Mouse (Mus musculus): ENCODE results near the gene Pdcd11.

Gene Pdcd11

DNA sequence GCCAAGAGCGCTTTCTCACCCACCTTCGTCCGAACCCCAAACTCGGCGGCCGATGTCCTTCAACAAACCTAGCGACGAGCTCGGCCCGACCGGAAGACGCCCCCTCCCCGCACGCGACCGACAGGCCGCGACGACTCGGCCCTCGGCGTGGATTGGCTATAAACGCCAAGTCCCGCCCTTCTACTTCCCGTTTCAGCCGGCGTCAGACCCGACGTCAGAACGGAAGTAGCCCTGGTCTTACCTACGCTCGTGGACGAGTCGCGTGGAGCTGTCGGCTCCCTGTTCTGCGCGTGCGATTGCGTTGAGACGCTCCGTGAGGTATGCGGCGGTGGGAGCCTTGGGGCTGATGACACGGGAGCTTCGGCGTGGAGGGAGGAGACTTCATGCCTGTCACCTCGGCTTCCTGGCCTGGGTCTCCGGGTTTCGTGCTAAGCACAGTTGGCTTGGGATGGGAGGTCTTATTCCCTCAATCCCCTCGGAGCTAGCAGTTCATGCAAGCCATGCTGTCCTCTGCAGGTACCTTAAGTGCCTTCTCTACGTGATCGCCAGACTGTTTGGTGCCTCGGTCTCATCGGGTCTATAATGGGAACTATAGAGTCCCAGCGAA is at the start of gene Pdcd11, which contains the start of gene Usmg5:
Pdcd11 (plus strand) TSS at position 219 of the 607 bp plus-strand sequence.
Usmg5 (minus strand) TSS at position 98 of the 607 bp plus-strand sequence.
- peak; percentile 98 for DNase-seq

DNA sequence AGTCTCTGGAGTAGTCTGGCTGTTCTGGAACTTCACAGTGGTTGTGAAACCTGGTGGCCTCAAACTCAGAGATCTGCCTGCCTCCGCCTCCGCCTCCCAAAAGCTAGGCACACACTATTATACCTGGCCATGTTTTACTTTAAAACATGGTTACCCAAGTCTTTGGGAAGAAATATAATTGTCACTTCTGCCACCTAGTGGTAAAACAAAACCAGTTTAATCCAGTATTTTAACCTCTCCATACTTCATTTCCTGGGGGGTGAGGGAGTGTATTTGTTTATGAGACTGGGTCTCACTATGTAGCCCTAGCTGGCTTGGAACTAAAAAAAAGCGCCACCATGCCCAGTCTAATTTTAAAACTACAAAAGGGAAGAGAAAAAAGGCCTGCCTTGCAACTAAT is 47.0 kb upstream of the Pdcd11 start:
- no peak for DNase-seq

DNA sequence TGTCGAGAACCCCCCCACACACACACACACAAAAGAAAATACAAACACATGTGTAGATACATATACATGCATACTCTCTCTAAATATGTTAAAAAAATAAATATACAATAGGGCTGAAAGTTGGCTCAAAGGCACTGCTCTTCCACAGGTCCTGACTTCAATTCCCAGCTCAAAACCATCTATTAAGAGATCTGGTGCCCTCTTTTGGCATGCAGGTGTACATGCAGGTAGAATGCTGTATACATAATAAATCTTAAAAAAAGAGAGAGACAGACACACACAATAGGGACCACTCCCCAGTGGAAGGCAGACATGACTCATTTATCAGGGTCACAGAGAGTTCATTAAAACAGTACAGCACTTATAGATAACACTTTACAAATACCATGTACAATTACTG is 44.2 kb upstream of the Pdcd11 start:
- no peak for DNase-seq

DNA sequence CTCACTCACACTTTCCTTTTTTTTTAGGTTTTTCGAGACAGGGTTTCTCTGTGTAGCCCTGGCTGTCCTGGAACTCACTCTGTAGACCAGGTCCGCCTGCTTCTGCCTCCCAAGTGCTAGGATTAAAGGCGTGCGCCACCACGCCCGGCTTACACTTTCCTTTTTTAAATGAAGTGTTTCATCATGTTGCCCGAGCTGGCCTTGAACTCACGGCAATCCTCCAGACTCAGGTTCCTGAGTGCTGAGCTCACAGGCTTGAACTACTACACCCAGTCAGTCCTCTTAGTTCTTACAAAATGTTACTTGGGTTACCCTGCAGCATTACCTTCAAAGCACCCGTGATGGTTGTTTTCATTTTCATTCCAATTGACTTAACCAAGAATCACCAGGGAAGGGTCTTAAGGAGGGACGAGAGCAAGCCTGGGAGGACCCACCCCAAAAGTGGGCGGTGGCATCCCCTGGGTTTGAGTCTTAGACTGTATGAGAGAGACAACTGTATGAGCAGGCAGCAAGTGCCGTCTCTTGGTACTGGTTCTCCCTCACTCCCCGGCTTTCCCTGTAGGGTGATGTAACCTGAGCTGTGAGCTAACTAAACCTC is 43.2 kb upstream of the Pdcd11 start:
- DNase-seq, result no peak

DNA sequence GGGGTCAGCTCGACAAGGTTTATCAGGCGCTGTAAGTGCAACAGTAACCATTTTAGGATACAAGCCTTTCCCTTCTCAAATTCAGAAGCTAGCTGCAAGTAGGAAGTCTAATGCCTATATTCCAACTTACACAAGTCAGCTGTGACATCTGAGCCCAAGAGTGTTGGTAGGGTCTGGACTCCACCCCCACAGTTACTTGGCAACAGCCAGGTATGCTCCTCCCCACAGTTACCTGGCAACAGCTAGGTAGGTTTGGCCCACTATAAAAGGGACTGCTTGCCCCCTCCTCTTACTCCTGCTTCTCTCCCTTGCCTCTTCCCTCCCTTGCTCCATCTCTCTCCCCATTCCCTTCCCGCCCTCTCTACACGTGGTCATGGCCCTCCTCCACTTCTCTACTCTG is 41.5 kb upstream of the Pdcd11 start:
- no peak for DNase-seq

DNA sequence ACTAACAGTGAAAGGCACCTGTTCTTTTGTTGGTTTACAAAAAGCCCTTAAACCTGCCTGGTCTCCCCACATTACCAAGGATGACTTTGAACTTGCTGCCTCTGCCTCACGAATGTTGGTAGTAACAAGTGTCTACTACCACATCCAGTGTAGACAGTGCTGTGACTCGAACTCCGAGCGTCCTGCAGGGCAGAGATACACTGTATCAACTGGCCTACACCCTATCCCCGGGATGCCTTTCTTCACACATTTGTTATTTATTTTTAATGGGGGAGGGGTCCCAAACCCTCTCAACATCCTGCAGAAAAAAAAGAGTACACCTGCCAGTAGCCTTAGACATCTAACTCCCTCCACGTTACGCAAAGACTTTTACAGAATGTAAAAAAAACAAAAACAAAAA is 40.7 kb upstream of the Pdcd11 start:
- no peak for DNase-seq

DNA sequence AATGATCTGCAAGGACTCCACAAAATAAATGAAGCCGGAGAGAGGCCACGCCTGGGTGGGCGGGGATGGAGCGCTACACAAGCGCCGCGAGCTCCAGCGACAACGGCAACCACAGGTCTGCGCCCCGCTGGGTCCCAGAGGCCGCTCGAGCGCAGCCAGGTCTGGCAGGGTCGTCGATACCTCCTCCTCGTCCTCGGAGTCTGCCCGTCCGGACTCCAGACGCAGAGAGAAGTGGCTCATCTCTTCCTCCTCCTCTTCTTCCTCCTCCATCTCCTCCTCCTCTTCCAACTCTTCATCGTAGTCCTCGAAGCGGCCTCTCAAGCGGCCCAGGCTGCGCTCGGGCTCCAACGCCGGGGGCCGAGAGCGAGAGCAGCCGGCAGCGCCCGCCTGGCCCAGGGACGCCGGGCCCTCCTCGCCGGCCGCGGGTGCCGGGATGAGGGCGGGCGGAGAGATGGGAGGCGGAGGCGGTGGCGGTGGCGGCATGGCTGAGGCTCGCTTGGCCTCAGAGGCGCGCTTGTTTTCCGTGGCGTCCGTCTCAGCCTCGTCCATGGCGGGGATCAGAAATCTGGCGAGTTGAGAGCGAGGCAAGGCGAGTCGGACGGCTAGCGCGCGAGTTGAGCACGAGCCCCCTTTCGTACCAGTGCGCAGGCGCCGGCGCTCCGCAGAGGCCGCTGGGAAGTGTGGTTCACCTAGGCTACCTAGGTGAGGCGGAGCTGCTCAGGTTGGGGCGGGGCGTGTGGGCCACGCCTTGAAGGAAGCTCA is 40.1 kb upstream of the Pdcd11 start, which contains the start of gene Pcgf6:
Pcgf6 (minus strand) TSS at position 636 of the 762 bp plus-strand sequence.
- DNase-seq, result peak; percentile 88

DNA sequence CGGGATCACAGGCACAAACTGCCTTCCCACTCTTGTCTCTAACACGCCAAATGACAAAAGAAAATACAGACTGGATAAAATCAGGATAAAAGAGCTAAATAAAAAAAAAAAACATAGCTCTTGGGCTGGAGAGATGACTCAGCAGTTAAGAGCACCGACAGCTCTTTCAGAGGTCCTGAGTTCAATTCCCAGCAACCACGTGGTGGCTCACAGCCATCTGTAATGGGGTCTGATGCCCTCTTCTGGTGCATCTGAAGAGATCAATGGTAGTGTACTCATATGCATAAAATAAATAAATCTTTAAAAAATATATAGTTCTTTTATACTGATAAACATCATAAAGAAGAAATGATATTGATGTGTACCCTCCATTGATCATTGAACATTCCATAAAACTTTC is 37.6 kb upstream of the Pdcd11 start:
- DNase-seq, result no peak

DNA sequence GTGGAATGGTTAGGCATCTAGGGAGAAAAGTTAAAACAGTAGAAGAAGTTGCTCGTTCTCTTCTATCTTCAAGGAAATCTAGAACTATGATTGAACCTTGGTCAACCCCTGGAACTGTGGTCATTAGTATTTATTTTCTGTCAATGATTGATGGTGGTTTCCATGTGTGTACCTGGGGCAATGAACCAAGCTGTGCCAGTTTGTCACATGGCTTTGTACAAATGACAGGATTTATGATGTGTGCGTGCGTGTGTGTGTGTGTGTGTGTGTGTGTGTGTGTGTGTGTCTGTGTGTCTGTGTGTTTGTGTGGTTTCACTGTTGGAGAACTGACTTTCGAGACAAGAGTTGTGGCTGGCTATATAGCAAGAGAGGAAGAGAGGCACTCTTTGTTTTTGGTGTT is 37.1 kb upstream of the Pdcd11 start:
- no peak for DNase-seq

DNA sequence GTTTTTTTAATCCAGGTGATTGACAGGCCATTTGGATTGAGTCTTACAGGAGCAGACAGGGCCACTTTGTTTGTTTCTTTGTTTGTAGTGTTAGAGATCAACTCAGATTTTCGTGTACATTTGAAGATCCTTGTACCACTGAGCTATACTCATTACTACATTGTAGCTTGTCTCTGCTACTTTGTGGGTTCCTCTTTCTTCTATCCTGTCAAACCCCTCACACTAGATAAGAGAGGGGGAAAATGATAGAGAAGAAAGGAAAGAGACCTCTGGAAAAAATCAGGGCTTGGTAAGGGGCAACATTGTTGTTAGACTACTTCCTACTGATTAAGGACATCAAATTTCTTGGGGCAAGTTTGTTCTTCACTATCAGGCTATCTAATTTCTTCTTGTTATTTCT is 32.9 kb upstream of the Pdcd11 start:
- no peak for DNase-seq

DNA sequence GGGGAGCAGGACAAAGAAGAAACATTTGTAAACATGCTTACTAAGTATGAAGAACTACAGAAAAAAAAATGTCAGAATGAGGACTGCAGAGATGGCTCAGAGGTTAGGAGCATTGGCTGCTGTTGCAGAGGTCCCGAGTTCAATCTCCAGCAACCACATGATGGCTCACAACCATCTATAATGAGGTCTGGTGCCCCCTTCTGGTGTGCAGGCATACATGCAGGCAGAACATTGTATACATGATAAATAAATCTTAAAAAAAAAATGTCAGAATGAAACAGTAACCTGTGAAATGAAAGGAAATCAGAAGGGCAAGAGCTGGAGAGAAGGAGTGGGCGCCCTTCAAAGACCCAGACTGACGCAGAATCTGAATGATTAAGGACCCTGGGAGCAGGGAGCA is 24.7 kb upstream of the Pdcd11 start:
- no peak for DNase-seq

DNA sequence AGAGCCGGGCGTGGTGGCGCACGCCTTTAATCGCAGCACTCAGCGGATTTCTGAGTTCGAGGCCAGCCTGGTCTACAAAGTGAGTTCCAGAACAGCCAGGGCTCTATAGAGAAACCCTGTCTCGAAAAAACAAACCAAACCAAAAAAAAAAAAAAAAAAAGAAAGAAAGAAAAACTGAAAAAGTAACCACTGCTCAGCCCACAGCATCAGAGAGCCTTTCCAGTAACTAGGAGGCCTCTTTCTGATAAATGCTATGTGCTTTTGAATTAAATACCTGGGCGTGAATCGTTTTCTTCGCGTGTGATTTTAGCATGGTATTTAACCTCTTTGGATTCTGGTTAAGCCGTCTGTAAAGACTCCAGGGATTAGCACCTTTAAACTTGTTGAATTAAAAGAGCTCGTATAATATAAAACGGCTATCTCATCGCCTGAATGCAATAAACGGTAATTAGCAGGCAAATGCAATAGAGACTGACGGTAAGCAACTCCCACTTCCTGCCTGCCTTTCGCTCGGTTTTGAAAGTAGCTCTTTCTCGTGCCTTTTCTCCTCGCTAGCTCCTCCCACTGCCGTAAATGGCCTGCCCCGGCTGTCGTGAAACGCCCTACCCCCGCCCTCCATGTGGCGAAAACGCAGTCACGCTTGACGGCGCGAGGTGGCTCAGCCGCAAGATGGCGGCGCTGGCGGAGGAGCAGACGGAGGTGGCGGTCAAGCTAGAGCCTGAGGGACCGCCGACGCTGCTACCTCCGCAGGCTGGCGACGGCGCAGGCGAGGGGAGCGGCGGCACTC is 23.3 kb upstream of the Pdcd11 start, which contains the start of gene Taf5:
Taf5 (plus strand) TSS at position 651 of the 787 bp plus-strand sequence.
- DNase-seq, result peak; percentile 98

DNA sequence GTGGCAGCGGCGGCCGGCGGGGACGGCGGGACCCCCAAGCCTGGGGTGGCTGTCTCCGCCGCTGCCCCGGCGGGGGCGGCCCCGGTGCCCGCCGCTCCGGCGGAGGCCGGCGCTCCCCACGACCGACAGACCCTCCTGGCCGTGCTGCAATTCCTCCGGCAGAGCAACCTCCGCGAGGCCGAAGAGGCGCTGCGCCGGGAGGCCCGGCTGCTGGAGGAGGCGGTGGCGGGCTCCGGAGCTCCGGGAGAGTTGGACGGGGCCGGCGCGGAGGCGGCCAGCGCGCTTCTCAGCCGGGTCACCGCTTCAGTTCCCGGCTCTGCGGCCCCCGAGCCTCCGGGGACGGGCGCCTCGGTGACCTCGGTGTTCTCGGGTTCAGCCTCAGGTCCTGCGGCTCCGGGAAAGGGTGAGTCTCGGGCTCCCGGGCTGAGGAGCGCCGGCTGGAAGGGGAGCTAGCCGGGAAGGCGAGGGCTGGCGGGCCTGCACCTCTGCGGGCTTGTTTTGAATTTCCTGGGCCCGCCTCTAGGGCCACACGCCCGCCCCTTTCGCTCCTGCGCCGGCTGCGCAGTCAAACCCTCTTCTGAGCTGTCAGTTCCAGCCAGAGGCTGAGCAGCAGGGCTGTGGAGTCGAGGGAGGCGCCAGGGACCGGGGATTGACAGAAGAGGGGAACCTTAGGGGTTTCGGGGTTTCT is 22.5 kb upstream of the Pdcd11 start:
- peak; percentile 85 for DNase-seq

DNA sequence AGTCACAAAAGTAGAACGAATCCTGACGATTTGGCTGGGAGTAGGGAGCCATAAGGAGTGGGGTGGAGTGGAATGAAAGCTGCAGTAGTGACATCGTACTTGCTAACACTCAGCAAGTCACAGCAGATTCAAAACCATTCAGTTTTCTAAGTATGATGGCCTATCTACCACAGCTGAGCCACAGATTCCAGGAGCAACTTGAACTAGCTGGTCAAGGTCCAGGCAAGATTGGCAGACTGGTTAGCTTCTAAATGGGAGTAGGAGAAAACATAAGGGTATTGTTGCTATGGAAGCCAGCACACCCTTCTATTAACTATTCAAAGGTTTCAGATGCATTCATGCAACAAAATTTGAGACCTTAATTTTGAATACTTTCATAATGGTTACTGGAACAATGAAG is 2.3 kb upstream of the Pdcd11 start:
- DNase-seq, result no peak

DNA sequence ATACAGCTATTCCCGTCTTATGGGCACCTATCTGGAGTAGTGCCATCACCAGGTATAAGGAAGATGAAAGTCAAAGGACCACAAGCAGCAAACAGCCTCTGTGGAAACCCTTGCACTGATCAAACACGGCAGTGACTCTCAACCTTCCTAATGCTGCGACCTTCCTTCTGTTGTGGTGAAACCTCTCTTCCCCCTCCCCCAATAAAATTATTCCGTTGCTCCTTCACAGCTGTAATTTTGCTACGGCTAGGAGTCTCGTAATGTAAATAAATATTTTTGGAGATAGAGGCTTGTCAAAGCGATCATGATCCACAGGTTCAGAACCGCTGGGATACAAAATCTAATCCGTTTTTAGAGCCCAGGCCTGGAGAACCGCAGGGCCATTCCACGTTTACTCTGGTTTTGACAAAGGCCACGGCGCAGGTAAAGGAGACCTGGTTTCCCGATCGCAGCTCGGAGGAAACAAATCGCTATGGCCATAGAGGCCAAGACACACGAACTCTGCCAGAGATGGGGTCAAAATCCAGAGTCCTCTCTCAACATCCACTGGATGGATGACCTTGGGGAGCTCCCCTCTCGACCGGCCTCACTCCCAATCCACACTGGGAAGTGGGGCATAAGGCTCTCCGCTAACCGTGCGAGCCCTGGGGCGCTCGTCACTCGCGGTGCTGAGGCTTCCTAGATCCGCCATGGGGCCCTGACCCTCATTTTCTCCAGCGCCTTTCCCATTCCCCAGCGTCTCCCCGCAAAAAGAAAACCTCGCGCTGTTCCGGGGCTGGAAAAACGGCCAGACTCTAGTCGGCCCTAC is 646 bp upstream of the Pdcd11 start:
- peak; percentile 9 for DNase-seq

DNA sequence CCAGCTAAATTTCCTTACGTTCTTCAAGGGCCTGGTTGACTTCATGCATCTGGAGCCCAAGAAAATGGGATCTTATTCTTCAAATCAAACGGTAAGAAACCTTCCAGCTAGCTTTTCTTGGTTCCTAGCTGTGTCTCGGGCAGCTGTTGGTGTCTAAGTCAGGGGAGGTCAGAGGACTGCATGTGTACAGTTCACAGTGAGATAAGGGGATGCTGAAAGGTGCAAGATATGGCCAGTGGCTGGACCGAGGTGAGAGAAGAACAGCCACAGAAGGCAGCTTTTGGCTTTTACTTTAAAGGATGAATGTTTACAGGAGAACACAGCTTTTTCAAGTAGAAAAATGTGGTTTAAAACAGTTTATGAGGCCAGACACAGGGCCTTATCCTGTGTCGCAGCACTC is 10.5 kb downstream of the Pdcd11 start:
- DNase-seq, result no peak

DNA sequence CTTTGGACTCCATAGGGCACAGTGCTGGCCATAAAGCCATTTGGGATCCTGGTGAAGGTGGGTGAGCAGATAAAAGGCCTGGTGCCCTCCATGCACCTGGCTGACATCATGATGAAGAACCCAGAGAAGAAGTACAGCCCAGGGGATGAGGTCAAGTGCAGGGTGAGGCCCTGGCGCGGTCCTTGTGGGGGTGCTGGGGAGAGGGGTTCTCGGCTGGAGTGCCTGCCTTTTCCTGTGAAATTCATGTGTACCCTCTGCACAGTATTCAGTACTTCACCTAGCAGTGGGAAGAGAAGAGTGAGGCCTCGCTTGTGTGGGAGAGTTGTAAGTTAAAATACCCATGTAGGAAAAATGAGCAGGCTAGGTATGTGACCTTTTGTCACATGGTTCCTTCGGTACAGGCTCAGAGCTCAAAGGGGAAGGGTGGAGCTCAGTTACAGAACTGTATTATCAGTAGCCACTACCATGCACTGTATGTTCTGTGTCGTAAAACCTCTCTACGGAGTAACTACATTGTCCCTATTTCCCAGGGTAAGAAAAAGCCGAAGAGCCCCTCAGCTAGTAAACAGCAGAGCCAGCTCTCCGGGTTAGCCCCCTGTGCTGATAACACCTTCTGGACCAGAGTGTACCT is 14.2 kb downstream of the Pdcd11 start:
- DNase-seq, result no peak

DNA sequence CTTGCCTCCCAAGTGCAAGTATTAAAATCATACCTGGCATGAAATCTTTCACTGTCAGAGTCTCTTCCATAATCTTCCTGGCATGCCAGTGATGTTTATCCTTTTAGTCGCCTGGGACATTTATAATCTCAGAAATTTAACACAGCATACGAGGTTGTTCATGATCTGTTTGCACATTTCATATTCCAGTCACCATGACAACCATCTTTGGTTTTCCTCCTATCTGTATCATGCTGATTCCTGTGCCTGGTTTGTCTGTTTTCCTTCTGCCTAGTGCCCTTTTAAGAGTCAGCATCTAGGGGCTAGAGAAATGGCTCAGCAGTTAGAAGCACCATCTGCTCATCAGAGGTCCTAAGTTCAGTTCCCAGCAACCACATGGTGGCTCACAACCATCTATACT is 28.1 kb downstream of the Pdcd11 start:
- no peak for DNase-seq

DNA sequence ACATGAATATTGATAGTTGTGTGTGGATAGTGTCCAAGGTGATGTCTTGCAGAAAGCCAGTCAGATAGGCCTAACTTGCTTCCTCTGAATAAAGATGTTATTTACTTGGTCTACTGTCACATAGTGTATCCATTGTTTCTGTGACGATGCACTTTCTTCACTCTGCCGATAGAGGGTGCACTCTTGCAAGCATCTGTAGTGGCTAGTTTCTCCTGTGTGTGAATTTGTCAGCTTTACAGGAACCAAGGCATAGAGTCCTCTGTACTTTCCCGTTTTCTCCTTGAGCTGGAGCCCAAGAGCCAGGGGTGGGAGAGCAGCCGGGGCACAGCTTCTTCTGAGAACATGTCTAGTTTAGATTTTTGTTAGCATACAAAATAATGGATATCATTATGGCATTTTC is 30.5 kb downstream of the Pdcd11 start:
- no peak for DNase-seq

DNA sequence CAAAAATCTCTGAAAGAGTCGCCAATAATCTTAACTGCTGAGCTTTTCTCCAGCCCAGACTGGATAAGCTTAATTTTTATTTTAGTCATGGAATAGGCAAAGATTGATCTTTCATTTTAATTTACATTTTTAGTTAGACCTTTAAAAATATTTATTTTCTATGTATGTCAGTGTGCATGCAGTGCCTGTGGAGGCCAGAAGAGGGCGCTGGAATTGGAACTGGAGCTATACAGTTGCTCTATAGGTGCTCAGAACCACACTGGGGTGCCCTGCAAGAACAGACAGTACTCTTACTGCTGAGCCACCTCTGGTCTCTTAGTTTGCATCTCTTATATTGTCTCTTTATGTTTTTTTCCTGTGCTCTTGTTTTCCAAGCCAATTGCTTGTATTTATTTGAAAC is 32.2 kb downstream of the Pdcd11 start:
- DNase-seq, result no peak

DNA sequence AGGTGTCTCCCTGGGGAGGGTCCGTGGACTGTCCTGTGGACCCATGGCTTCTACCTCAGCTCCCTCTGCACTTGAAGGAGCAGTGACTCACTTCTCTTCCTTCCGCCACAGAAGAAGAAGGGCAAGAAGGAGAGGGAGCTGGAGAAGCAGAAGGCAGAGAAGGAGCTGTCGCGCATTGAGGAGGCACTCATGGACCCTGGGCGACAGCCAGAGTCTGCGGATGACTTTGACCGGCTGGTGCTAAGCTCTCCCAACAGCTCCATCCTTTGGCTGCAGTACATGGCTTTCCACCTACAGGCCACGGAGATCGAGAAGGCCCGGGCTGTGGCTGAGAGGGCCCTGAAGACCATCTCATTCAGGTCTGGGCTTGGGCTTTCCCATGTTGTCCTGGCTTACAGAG is 37.6 kb downstream of the Pdcd11 start:
- no peak for DNase-seq

Data from right cerebral cortex, postnatal 25 days (tissue).